Mouse (Mus musculus): Measurements from ENCODE around the gene Cacna2d1.

- TF ChIP-seq GATA1 (IDR thresholded peaks at IDR 0.05; ENCODE audit: borderline replicate concordance, low read length) (no peak), FLI1 (IDR thresholded peaks at IDR 0.05; ENCODE audit: low read length) (no peak)
Measured at GRCm38 (mm10) chr5:16252738-16253513, 318.4 kb downstream of the Cacna2d1 start.

Data from megakaryocyte, embryonic 14.5 days (primary cell).